ENCODE assay signal across 8 mouse cellular contexts in genomic region chr9:45370117-45370561, GRCm38 (mm10). TPM values are rescaled to one million over a fixed set of nuclear protein-coding genes. Genes with fewer than 3 reads are reported as not detected.
DNase-seq lines count a peak whose midpoint lies in the region; ATAC-seq and TF ChIP-seq lines count a peak whose summit lies in the region.

Gene Fxyd6 (plus strand): TSS chr9:45370185.

- DNase-seq in CH12.LX (ENCODE audit: extremely low read depth) = no peak
- DNase-seq in brain, adult 2 months (ENCODE audit: low read depth, low spot score) = peak; percentile 63
- peak; percentile 80 for DNase-seq in forebrain, embryonic 10.5 days (ENCODE audit: extremely low spot score, low spot score)
- DNase-seq in kidney, postnatal 14 days = peak; percentile 64
- peak; percentile 76 for DNase-seq in lung, embryonic 14.5 days
- peak; percentile 68 for DNase-seq in ovary, postnatal 36 days (ENCODE audit: low spot score)

- TF ChIP-seq POLR2A in CH12.LX (IDR thresholded peaks at IDR 0.05; ENCODE audit: low read depth, low read length) = no peak

- H3K27me3 ChIP-seq in CH12.LX (replicated peaks) = peaks cover 84% of the 10 kb centered on the region
- H3K27me3 ChIP-seq in forebrain, embryonic 10.5 days (ENCODE audit: poor library complexity, severe bottlenecking) = peaks cover 22% of the 10 kb centered on the region
- peaks cover 7% of the 10 kb centered on the region; the same call in 1 of the 2 replicates for H3K27me3 ChIP-seq in heart, embryonic 14.5 days (ENCODE audit: control insufficient read depth, insufficient read depth, low read length)
- no peaks in the 10 kb centered on the region for H3K27me3 ChIP-seq in lung, embryonic 14.5 days (ENCODE audit: insufficient read depth, low read length)

- TF ChIP-seq RAD21 in CH12.LX (IDR thresholded peaks at IDR 0.05; ENCODE audit: low read depth, low read length) = no peak

- H3K27ac ChIP-seq in CH12.LX (ENCODE audit: insufficient read depth, low read depth) = no peak within 1 kb of the TSS
- H3K27ac ChIP-seq in forebrain, embryonic 10.5 days = peak within 1 kb of the TSS; percentile 89
- peak within 1 kb of the TSS in 1 of 2 experiments; percentile 2; a peak in 1 of 4 replicates for H3K27ac ChIP-seq in heart, embryonic 14.5 days (replicated peaks in 1 of 2; ENCODE audit: control insufficient read depth in 1 of 2, insufficient read depth in 1 of 2, low read depth in 2 of 2, low read length in 2 of 2)
- peak within 1 kb of the TSS; percentile 24; the same call in 1 of the 2 replicates for H3K27ac ChIP-seq in lung, embryonic 14.5 days (ENCODE audit: low read depth)

- no peak for TF ChIP-seq CTCF in CH12.LX (conservative IDR thresholded peaks at IDR 0.05 in 1 of 2, IDR thresholded peaks at IDR 0.05 in 1 of 2; ENCODE audit: low read depth in 2 of 2, low read length in 2 of 2)
- no peak for TF ChIP-seq CTCF in lung, embryonic 14.5 days (IDR thresholded peaks at IDR 0.05; ENCODE audit: low read depth)

- H3K36me3 ChIP-seq in CH12.LX (replicated peaks in 1 of 2; ENCODE audit: control insufficient read depth in 1 of 2, insufficient read depth in 1 of 2, low read length in 1 of 2) = no peaks in the 10 kb centered on the region
- peaks cover 21% of the 10 kb centered on the region for H3K36me3 ChIP-seq in forebrain, embryonic 10.5 days (replicated peaks)
- H3K36me3 ChIP-seq in heart, embryonic 14.5 days (ENCODE audit: control insufficient read depth, insufficient read depth, low read length) = no peaks in the 10 kb centered on the region
- no peaks in the 10 kb centered on the region for H3K36me3 ChIP-seq in lung, embryonic 14.5 days (ENCODE audit: insufficient read depth)

- no peaks in the 10 kb centered on the region for H3K4me1 ChIP-seq in CH12.LX (ENCODE audit: control insufficient read depth in 1 of 2, insufficient read depth in 2 of 2)
- peaks cover 48% of the 10 kb centered on the region for H3K4me1 ChIP-seq in forebrain, embryonic 10.5 days
- peaks cover 14 to 19% of the 10 kb centered on the region in 2 experiments for H3K4me1 ChIP-seq in heart, embryonic 14.5 days (ENCODE audit: control insufficient read depth in 2 of 2, insufficient read depth in 2 of 2, low read length in 2 of 2)
- peaks cover 6% of the 10 kb centered on the region; the same call in 1 of the 2 replicates for H3K4me1 ChIP-seq in lung, embryonic 14.5 days (ENCODE audit: insufficient read depth)

- under 1% methylated on average over 28 of the region's 28 CpGs for WGBS in forebrain, embryonic 10.5 days
- under 1% methylated on average over 24 of the region's 28 CpGs for WGBS in heart, embryonic 14.5 days
- WGBS in lung, embryonic 14.5 days = under 1% methylated on average over 28 of the region's 28 CpGs

- ATAC-seq in heart, embryonic 14.5 days (ENCODE audit: insufficient number of reproducible peaks, insufficient read depth, low FRiP score, low read depth) = peak; percentile 25; the same call in 1 of the 2 replicates
- peak; percentile 82 for ATAC-seq in lung, embryonic 14.5 days (ENCODE audit: insufficient read depth)
- no peak for ATAC-seq in erythroid progenitor cell, adult 5-6 weeks (replicated peaks; ENCODE audit: low FRiP score, poor library complexity, severe bottlenecking)

- no peak within 1 kb of the TSS for H3K4me3 ChIP-seq in CH12.LX (replicated peaks in 1 of 3; ENCODE audit: low read depth in 2 of 3, low read length in 2 of 3, poor library complexity in 1 of 3)
- H3K4me3 ChIP-seq in forebrain, embryonic 10.5 days = peak within 1 kb of the TSS; percentile 69
- peak within 1 kb of the TSS; percentile 59 to 70 for H3K4me3 ChIP-seq in heart, embryonic 14.5 days (ENCODE audit: control insufficient read depth in 1 of 2, insufficient read depth in 1 of 2, low read depth in 1 of 2, low read length in 2 of 2)
- H3K4me3 ChIP-seq in lung, embryonic 14.5 days (ENCODE audit: low read depth, low read length) = peak within 1 kb of the TSS; percentile 58

- no peak within 1 kb of the TSS for H3K9ac ChIP-seq in CH12.LX (ENCODE audit: insufficient read depth, low read depth)
- H3K9ac ChIP-seq in heart, embryonic 14.5 days (ENCODE audit: low read length) = peak within 1 kb of the TSS; percentile 74
- peak within 1 kb of the TSS; percentile 59 for H3K9ac ChIP-seq in lung, embryonic 14.5 days

- no peaks in the 10 kb centered on the region for H3K79me2 ChIP-seq in CH12.LX (replicated peaks; ENCODE audit: control insufficient read depth, extremely low read depth, insufficient read depth, poor library complexity, severe bottlenecking)

- TF ChIP-seq EP300 in CH12.LX (IDR thresholded peaks at IDR 0.05; ENCODE audit: low read length) = no peak

- dilution Hi-C loops in CH12.LX (cut with MboI; ENCODE audit: extremely low pct_ligation_motif_present, extremely low pct_unique_long_range_greater_than_20kb, low sequenced_read_pairs) = no loop called here

- in situ Hi-C loops in CH12.LX (cut with MboI; ENCODE audit: low pct_ligation_motif_present, low pct_unique_long_range_greater_than_20kb, low sequenced_read_pairs) = no loop called here

- peaks cover 4% of the 10 kb centered on the region for H3K9me3 ChIP-seq in CH12.LX (replicated peaks; ENCODE audit: low read length)
- no peaks in the 10 kb centered on the region for H3K9me3 ChIP-seq in forebrain, embryonic 10.5 days
- H3K9me3 ChIP-seq in heart, embryonic 14.5 days (ENCODE audit: control insufficient read depth, low read length) = no peaks in the 10 kb centered on the region
- no peaks in the 10 kb centered on the region for H3K9me3 ChIP-seq in lung, embryonic 14.5 days (ENCODE audit: low read depth, low read length)

- H3K4me2 ChIP-seq in CH12.LX (ENCODE audit: insufficient read depth, low read depth, poor library complexity, severe bottlenecking) = peak within 1 kb of the TSS; percentile 33
- H3K4me2 ChIP-seq in heart, embryonic 14.5 days (ENCODE audit: low read length) = peak within 1 kb of the TSS; percentile 95
- H3K4me2 ChIP-seq in lung, embryonic 14.5 days = peak within 1 kb of the TSS; percentile 90

TF ChIP-seq in CH12.LX, 34 proteins besides CTCF, POLR2A, EP300 and RAD21:
- no peak for TF ChIP-seq POLR2AphosphoS2 (IDR thresholded peaks at IDR 0.05; ENCODE audit: low read depth, low read length)
- TF ChIP-seq MYC (IDR thresholded peaks at IDR 0.05; ENCODE audit: low read depth, low read length) = no peak
- no peak for TF ChIP-seq GABPA (IDR thresholded peaks at IDR 0.05; ENCODE audit: insufficient replicate concordance, low read depth, low read length)
- no peak for TF ChIP-seq JUN (IDR thresholded peaks at IDR 0.05; ENCODE audit: insufficient read depth, low read depth, low read length)
- no peak for TF ChIP-seq ELF1 (IDR thresholded peaks at IDR 0.05; ENCODE audit: low read depth, low read length)
- TF ChIP-seq BHLHE40 (IDR thresholded peaks at IDR 0.05; ENCODE audit: low read depth, low read length) = no peak
- no peak for TF ChIP-seq TCF12 (IDR thresholded peaks at IDR 0.05; ENCODE audit: low read depth, low read length)
- no peak for TF ChIP-seq KAT2A (IDR thresholded peaks at IDR 0.05; ENCODE audit: insufficient replicate concordance, low read length)

RNA-seq across cellular contexts. Expression of gene Fxyd6, which starts in this region (rescaled TPM):
- 0.08 TPM in 1 of 2 replicates, not detected in the other for total RNA-seq in CH12.LX (2012; rRNA removed)
- total RNA-seq in CH12.LX (2014; rRNA removed) = not detected in 2 replicates
- not detected in 2 replicates for polyA plus RNA-seq in CH12.LX (2012; ENCODE audit: insufficient read length, low read depth)
- polyA plus RNA-seq in forebrain, embryonic 10.5 days (2016; fragmentation: Nextera tagmentation; extraction: Ambion mirVana) = 159 and 161 TPM in 2 replicates
- polyA plus RNA-seq in heart, embryonic 14.5 days (2014; fragmentation: Nextera tagmentation; extraction: Ambion mirVana) = 27.3 and 32.7 TPM in 2 replicates
- 35.6 and 38.1 TPM in 2 replicates for polyA plus RNA-seq in lung, embryonic 14.5 days (2014; fragmentation: Nextera tagmentation; extraction: Ambion mirVana)
- not detected in 2 replicates for total RNA-seq in erythroid progenitor cell, adult 5-6 weeks (2015; ENCODE audit: low replicate concordance)
- total RNA-seq in erythroid progenitor cell, adult 5-6 weeks (2017; ENCODE audit: low replicate concordance) = not detected in 2 replicates

Comparison
In these comparisons a context has a peak if more than half of its experiments do, and no peak if none do; other contexts are left out.
1. RNA of gene Fxyd6 (polyA plus RNA-seq): 159 to 161 TPM in forebrain, embryonic 10.5 days, 35.6 to 38.1 TPM in lung, embryonic 14.5 days and 27.3 to 32.7 TPM in heart, embryonic 14.5 days; not detected in CH12.LX; every median in the first group is over 10 times any median in the second.
2. H3K4me2 ChIP-seq: peak in every context shown above with its lines; median percentile 95 in heart, embryonic 14.5 days; 90 in lung, embryonic 14.5 days; 33 in CH12.LX.
3. H3K4me3 ChIP-seq: peak in forebrain, embryonic 10.5 days (single experiment), heart, embryonic 14.5 days (2 of 2) and lung, embryonic 14.5 days (single experiment); none in CH12.LX (0 of 3).